Mouse (Mus musculus) kidney, adult 2 months (tissue): ENCODE data around the gene Dido1.

Source experiments
- CTCF ChIP-seq: fragments of 200-500 bp; conservative IDR thresholded peaks from 2 replicates; pipeline ENCODE4 v1.5.1; 2011; ENCODE audit warnings: low read depth, mild to moderate bottlenecking, control low read depth, low read length, moderate library complexity, mixed read lengths; ENCODE audit not compliant: insufficient read depth, insufficient read length
- POLR2A ChIP-seq: fragments of 200-500 bp; IDR thresholded peaks from one replicate; pipeline ENCODE4 v1.6.1; 2011; ENCODE audit warnings: low read depth, low read length, control low read depth

GRCm38 (mm10) chr2:180731036-180731435 lies 21.2 kb upstream of the Dido1 start:
- TF ChIP-seq CTCF (no peak), POLR2A (no peak)
